ENCODE assay signal across 23 mouse cellular contexts in the genomic region with DNA sequence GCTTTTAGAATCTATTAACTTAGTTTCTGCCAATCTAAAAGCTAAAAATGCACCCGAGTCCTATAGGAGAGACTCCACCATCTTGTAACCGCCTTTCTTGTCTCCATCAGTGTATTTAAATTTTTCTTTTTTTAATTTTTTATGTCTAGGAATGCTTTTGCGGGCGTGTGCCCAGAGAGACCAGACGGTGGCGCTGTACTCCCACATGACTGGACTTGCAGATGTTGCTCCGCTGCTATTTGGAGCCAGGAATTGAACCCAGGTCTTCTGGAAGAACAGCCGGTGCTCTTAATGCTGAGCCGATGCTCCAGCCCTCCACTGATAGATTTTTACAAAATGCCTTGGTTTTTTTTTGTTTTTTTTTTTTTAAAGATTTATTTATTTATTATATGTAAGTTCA. TPM values are rescaled to one million over a fixed set of nuclear protein-coding genes. Genes with fewer than 3 reads are reported as not detected.
DNase-seq lines count a peak whose midpoint lies in the region; ATAC-seq and TF ChIP-seq lines count a peak whose summit lies in the region.
"Had no signal": no experiment of that assay in that cellular context is flagged by ENCODE, and none has a peak within 500 bp of the region (broad histone marks: within the 10 kb centered on the region; RNA-seq: fewer than 3 reads in every experiment).

No protein-coding gene starts in this region.

- H3K36me3 ChIP-seq in kidney, adult 2 months (ENCODE audit: control insufficient read depth, insufficient read depth, low read length) = no peaks in the 10 kb centered on the region
- H3K36me3 ChIP-seq in lung, postnatal 0 days (ENCODE audit: insufficient read depth, low read length) = no peaks in the 10 kb centered on the region
- peaks cover 0 to 10% of the 10 kb centered on the region in 2 experiments for H3K36me3 ChIP-seq in MEL (ENCODE audit: control insufficient read depth in 1 of 2, insufficient read depth in 2 of 2, low read length in 2 of 2)
- H3K36me3 ChIP-seq: hindbrain, embryonic 15.5 days had no signal

- 92% methylated on average over 9 of the region's 9 CpGs for WGBS in kidney, adult 2 months
- WGBS in lung, postnatal 0 days = 93% methylated on average over 9 of the region's 9 CpGs

- no peak overlapping the region for H3K27ac ChIP-seq in kidney, adult 2 months (ENCODE audit: insufficient read depth, low read depth, low read length)
- H3K27ac ChIP-seq in lung, postnatal 0 days (ENCODE audit: low read length) = no peak overlapping the region
- no peak overlapping the region for H3K27ac ChIP-seq in MEL (ENCODE audit: control insufficient read depth, low read depth, low read length)
- H3K27ac ChIP-seq: heart, embryonic 15.5 days; hindbrain, embryonic 15.5 days; limb, embryonic 12.5 days had no signal

- H3K9me3 ChIP-seq in lung, postnatal 0 days (ENCODE audit: low read length) = no peaks in the 10 kb centered on the region
- no peaks in the 10 kb centered on the region for H3K9me3 ChIP-seq in MEL (replicated peaks; ENCODE audit: insufficient read depth, low read length)
- H3K9me3 ChIP-seq: heart, embryonic 15.5 days; hindbrain, embryonic 15.5 days; limb, embryonic 12.5 days had no signal

- peaks cover 23% of the 10 kb centered on the region for H3K79me2 ChIP-seq in MEL (ENCODE audit: control insufficient read depth, insufficient read depth, low read length, poor library complexity)

- H3K4me2 ChIP-seq in lung, postnatal 0 days (replicated peaks; ENCODE audit: low read depth, low read length) = no peak overlapping the region
- H3K4me2 ChIP-seq: heart, embryonic 15.5 days; hindbrain, embryonic 15.5 days; limb, embryonic 12.5 days had no signal

- no peaks in the 10 kb centered on the region for H3K27me3 ChIP-seq in kidney, adult 2 months (replicated peaks; ENCODE audit: control insufficient read depth, insufficient read depth, low read length)
- H3K27me3 ChIP-seq in lung, postnatal 0 days (replicated peaks; ENCODE audit: insufficient read depth, low read length) = no peaks in the 10 kb centered on the region
- H3K27me3 ChIP-seq in MEL (ENCODE audit: control insufficient read depth in 1 of 2, insufficient read depth in 2 of 2, low read length in 2 of 2) = no peaks in the 10 kb centered on the region; a peak in 1 of 4 replicates

- no peak for DNase-seq in kidney, adult 2 months
- no peak for DNase-seq in kidney, adult 8-10 months
- no peak for DNase-seq in lung, postnatal 0 days (ENCODE audit: low spot score)
- DNase-seq in lung, postnatal 14 days = no peak
- no peak for DNase-seq in MEL (ENCODE audit: low read depth, low spot score)
- no peak for DNase-seq in gastrocnemius, postnatal 36 days
- DNase-seq: adrenal gland, postnatal 14 days; cerebellum, adult 11-12 months; cerebellum, postnatal 25 days; embryo, embryonic 11 days; heart, adult 18-20 months; heart, postnatal 4 days; kidney, adult 18-20 months; kidney, postnatal 36 days; lung, adult 18-20 months; lung, postnatal 36 days had no signal

- no peak; the same call in 1 of the 2 replicates for TF ChIP-seq RAD21 in MEL (IDR thresholded peaks at IDR 0.05; ENCODE audit: low read depth, low read length)

- TF ChIP-seq EP300 in lung, postnatal 0 days (IDR thresholded peaks at IDR 0.05) = no peak
- TF ChIP-seq EP300 in MEL (IDR thresholded peaks at IDR 0.05; ENCODE audit: low read depth in 1 of 2, low read length in 2 of 2) = no peak

- intact Hi-C loops in gastrocnemius, postnatal 36 days (cut with DNase I) = loop anchor here (5.0 kb wide), 2 partner anchors 164 to 289 kb away; no protein-coding TSS in a partner anchor

- TF ChIP-seq CTCF in kidney, adult 2 months (conservative IDR thresholded peaks at IDR 0.05; ENCODE audit: insufficient read depth, insufficient read length, low read depth, low read length) = 0 out of 2 replicates have a peak, but pooled peaks have one; percentile 11
- TF ChIP-seq CTCF in lung, postnatal 0 days (IDR thresholded peaks at IDR 0.05) = peak; percentile 35
- TF ChIP-seq CTCF in MEL (IDR thresholded peaks at IDR 0.05 in 2 of 3, conservative IDR thresholded peaks at IDR 0.05 in 1 of 3; ENCODE audit: control insufficient read depth in 1 of 3, insufficient read depth in 1 of 3, low read depth in 2 of 3, low read length in 3 of 3, poor library complexity in 1 of 3, severe bottlenecking in 1 of 3) = peak in 2 of 3 experiments; percentile 29 to 50; a peak in 5 of 6 replicates

- no peak overlapping the region for H3K4me3 ChIP-seq in kidney, adult 2 months (ENCODE audit: insufficient read depth, low read depth, low read length)
- no peak overlapping the region for H3K4me3 ChIP-seq in lung, postnatal 0 days (ENCODE audit: low read depth, low read length)
- H3K4me3 ChIP-seq in MEL (ENCODE audit: control insufficient read depth in 1 of 2, insufficient read depth in 1 of 2, low read depth in 2 of 2, low read length in 2 of 2) = no peak overlapping the region
- H3K4me3 ChIP-seq: heart, embryonic 15.5 days; hindbrain, embryonic 15.5 days; limb, embryonic 12.5 days had no signal

- H3K4me1 ChIP-seq in kidney, adult 2 months (ENCODE audit: control insufficient read depth, insufficient read depth, low read length) = peaks cover 9% of the 10 kb centered on the region; the same call in 1 of the 2 replicates
- H3K4me1 ChIP-seq in lung, postnatal 0 days (ENCODE audit: insufficient read depth, low read depth, low read length) = peaks cover 13% of the 10 kb centered on the region; the same call in 1 of the 2 replicates
- peaks cover 4 to 14% of the 10 kb centered on the region in 2 experiments for H3K4me1 ChIP-seq in MEL (ENCODE audit: control insufficient read depth in 1 of 2, insufficient read depth in 2 of 2, low read length in 2 of 2)

- no peak for ATAC-seq in lung, postnatal 0 days
- no peak for ATAC-seq in erythroid progenitor cell, adult 5-6 weeks (replicated peaks; ENCODE audit: low FRiP score, poor library complexity, severe bottlenecking)
- ATAC-seq: activated CD4-positive, CD25-positive, alpha-beta regulatory T cell, adult 4 months; forebrain, embryonic 16.5 days; midbrain, embryonic 16.5 days had no signal

- no peak overlapping the region for H3K9ac ChIP-seq in lung, postnatal 0 days (replicated peaks; ENCODE audit: low read depth)
- H3K9ac ChIP-seq in MEL (ENCODE audit: control insufficient read depth, low read depth, low read length, poor library complexity, severe bottlenecking) = no peak overlapping the region
- H3K9ac ChIP-seq: heart, embryonic 15.5 days; hindbrain, embryonic 15.5 days; limb, embryonic 12.5 days had no signal

- TF ChIP-seq POLR2A in kidney, adult 2 months (IDR thresholded peaks at IDR 0.05; ENCODE audit: low read depth, low read length) = no peak
- TF ChIP-seq POLR2A in MEL (IDR thresholded peaks at IDR 0.05; ENCODE audit: control insufficient read depth in 1 of 2, insufficient read depth in 1 of 2, low read depth in 1 of 2, low read length in 2 of 2, poor library complexity in 1 of 2) = no peak

TF ChIP-seq in MEL, 35 proteins besides CTCF, POLR2A, EP300 and RAD21:
- TF ChIP-seq USF2 (IDR thresholded peaks at IDR 0.05; ENCODE audit: borderline replicate concordance in 1 of 2, insufficient read depth in 1 of 2, low read depth in 1 of 2, low read length in 2 of 2) (no peak), TCF12 (IDR thresholded peaks at IDR 0.05; ENCODE audit: low read depth, low read length) (no peak), MXI1 (IDR thresholded peaks at IDR 0.05; ENCODE audit: low read depth, low read length) (no peak), ZC3H11A (IDR thresholded peaks at IDR 0.05; ENCODE audit: low read depth, low read length) (peak; percentile 14; the same call in 1 of the 2 replicates)

RNA-seq across cellular contexts. Expression of a gene that starts 41.5 kb away (rescaled TPM):
- polyA plus RNA-seq in kidney, adult 2 months (2012; rRNA removed) = 49.1 and 52.2 TPM in 2 replicates
- 62.2 and 62.4 TPM in 2 replicates for polyA plus RNA-seq in lung, postnatal 0 days (2015; fragmentation: Nextera tagmentation; extraction: Ambion mirVana)
- total RNA-seq in MEL (2012; rRNA removed) = 42.0 and 44.6 TPM in 2 replicates
- polyA plus RNA-seq in MEL (2012; ENCODE audit: insufficient read depth in 1 of 2, insufficient read length in 2 of 2, low read depth in 1 of 2, low replicate concordance in 2 of 2, missing spikeins in 1 of 2) = 10 to 100 TPM in 1 of 2 experiments, not detected in 1; 55.9 TPM
- 27.4 and 32.3 TPM in 2 replicates for total RNA-seq in erythroid progenitor cell, adult 5-6 weeks (2015; ENCODE audit: low replicate concordance)
- total RNA-seq in erythroid progenitor cell, adult 5-6 weeks (2017; ENCODE audit: low replicate concordance) = 41.3 and 44.3 TPM in 2 replicates
- 10 to 100 TPM; 37.6 to 42.9 TPM for total RNA-seq in gastrocnemius, postnatal 36 days (2021)
